Mouse (Mus musculus) large intestine, adult 2 months (tissue): Measurements from ENCODE around the gene Fam189a2. TPM values are rescaled to one million over a fixed set of nuclear protein-coding genes. Genes with fewer than 3 reads are reported as not detected.

ENCODE experiments used
- DNase-seq: peaks from one replicate; pipeline ENCODE4 v3.0.0-alpha.2; 2012; ENCODE audit warnings: low read depth, low spot score
- WGBS: fragments of 180-500 bp; shearing (Covaris S2); methylation state at CpG from one replicate; pipeline ENCODE4 v1.1.7; 2018; 5-methylcytosine and 5-hydroxymethylcytosine counted together
- polyA plus RNA-seq: library from polyadenylated mRNA; depleted of rRNA; stranded (reverse); fragments of >200 nt; gene quantifications from 2 replicates; pipeline ENCODE4 v1.2.3, GENCODE M21; 2012; rRNA removed

Gene Fam189a2
- 6.0 and 10.2 TPM in 2 replicates for polyA plus RNA-seq

GRCm38 (mm10) chr19:24030871-24031556, at the start of gene Fam189a2:
TSS of gene Fam189a2 (minus strand) at chr19:24031019.
- WGBS = under 1% methylated on average over 57 of the region's 65 CpGs
- DNase-seq = no peak

- no peak for DNase-seq
- WGBS = 97% methylated on average over 3 of the region's 3 CpGs
These were observed 46.8 kb upstream of the Fam189a2 start for GRCm38 (mm10) chr19:24077658-24078057.

GRCm38 (mm10) chr19:24076536-24076935, 45.7 kb upstream of the Fam189a2 start:
- 92% methylated on average over 7 of the region's 7 CpGs for WGBS
- DNase-seq = no peak

- WGBS = 59% methylated on average over 8 of the region's 8 CpGs
- no peak for DNase-seq
These were observed 45.1 kb upstream of the Fam189a2 start for GRCm38 (mm10) chr19:24075927-24076326.

- WGBS = 77% methylated on average over 4 of the region's 4 CpGs
- no peak for DNase-seq
These were observed 42.3 kb upstream of the Fam189a2 start for GRCm38 (mm10) chr19:24073155-24073554.

- no peak for DNase-seq
- WGBS = 30% methylated on average over 12 of the region's 12 CpGs
These were observed 33.6 kb upstream of the Fam189a2 start for GRCm38 (mm10) chr19:24064348-24064895.

GRCm38 (mm10) chr19:24063585-24063984, 32.8 kb upstream of the Fam189a2 start:
- WGBS = 38% methylated on average over 4 of the region's 4 CpGs
- peak; percentile 72 for DNase-seq

- no peak for DNase-seq
- 78% methylated on average over 8 of the region's 8 CpGs for WGBS
These were observed 28.0 kb upstream of the Fam189a2 start for GRCm38 (mm10) chr19:24058851-24059250.

GRCm38 (mm10) chr19:24058021-24058420, 27.2 kb upstream of the Fam189a2 start:
- DNase-seq = no peak
- WGBS = 28% methylated on average over 5 of the region's 5 CpGs

GRCm38 (mm10) chr19:24056880-24057279, 26.1 kb upstream of the Fam189a2 start:
- no peak for DNase-seq
- WGBS = 98% methylated on average over 1 of the region's 1 CpGs

GRCm38 (mm10) chr19:24054904-24055303, 24.1 kb upstream of the Fam189a2 start:
- DNase-seq = peak; percentile 68
- WGBS = 7% methylated on average over 2 of the region's 2 CpGs

- WGBS = 18% methylated on average over 5 of the region's 5 CpGs
- no peak for DNase-seq
These were observed 23.4 kb upstream of the Fam189a2 start for GRCm38 (mm10) chr19:24054265-24054664.

GRCm38 (mm10) chr19:24050514-24050913, 19.7 kb upstream of the Fam189a2 start:
- WGBS = 73% methylated on average over 2 of the region's 2 CpGs
- no peak for DNase-seq

GRCm38 (mm10) chr19:24049329-24049728, 18.5 kb upstream of the Fam189a2 start:
- WGBS = 78% methylated on average over 3 of the region's 3 CpGs
- no peak for DNase-seq

GRCm38 (mm10) chr19:24046395-24046993, 15.7 kb upstream of the Fam189a2 start:
- no peak for DNase-seq
- 87% methylated on average over 10 of the region's 10 CpGs for WGBS

- no peak for DNase-seq
- WGBS = 98% methylated on average over 2 of the region's 2 CpGs
These were observed 11.6 kb upstream of the Fam189a2 start for GRCm38 (mm10) chr19:24042387-24042786.

- WGBS = 25% methylated on average over 14 of the region's 14 CpGs
- peak; percentile 84 for DNase-seq
These were observed 8.4 kb upstream of the Fam189a2 start for GRCm38 (mm10) chr19:24039061-24039853.

- 77% methylated on average over 3 of the region's 3 CpGs for WGBS
These were observed 3.5 kb upstream of the Fam189a2 start for GRCm38 (mm10) chr19:24034367-24034766.

GRCm38 (mm10) chr19:24032654-24033236, 1.9 kb upstream of the Fam189a2 start:
- no peak for DNase-seq
- WGBS = 51% methylated on average over 5 of the region's 5 CpGs

More at GRCm38 (mm10) chr19:24034367-24034766, 3.5 kb upstream of the Fam189a2 start:
- DNase-seq = no peak

GRCm38 (mm10) chr19:24030511-24030870, 328 bp downstream of the Fam189a2 start:
- DNase-seq = no peak

More at GRCm38 (mm10) chr19:24030511-24030870, 328 bp downstream of the Fam189a2 start:
- 2% methylated on average over 32 of the region's 49 CpGs for whole genome bisulfite sequencing
